Mouse (Mus musculus): ENCODE measurements around the gene Trappc6a. TPM values are rescaled to one million over a fixed set of nuclear protein-coding genes. Genes with fewer than 3 reads are reported as not detected.

The Trappc6a gene
- 100 to 1,000 TPM in 1 of 4 experiments, 10 to 100 TPM in 3; 77.7 to 107 (median 90.3) TPM for total RNA-seq (2022)

DNA sequence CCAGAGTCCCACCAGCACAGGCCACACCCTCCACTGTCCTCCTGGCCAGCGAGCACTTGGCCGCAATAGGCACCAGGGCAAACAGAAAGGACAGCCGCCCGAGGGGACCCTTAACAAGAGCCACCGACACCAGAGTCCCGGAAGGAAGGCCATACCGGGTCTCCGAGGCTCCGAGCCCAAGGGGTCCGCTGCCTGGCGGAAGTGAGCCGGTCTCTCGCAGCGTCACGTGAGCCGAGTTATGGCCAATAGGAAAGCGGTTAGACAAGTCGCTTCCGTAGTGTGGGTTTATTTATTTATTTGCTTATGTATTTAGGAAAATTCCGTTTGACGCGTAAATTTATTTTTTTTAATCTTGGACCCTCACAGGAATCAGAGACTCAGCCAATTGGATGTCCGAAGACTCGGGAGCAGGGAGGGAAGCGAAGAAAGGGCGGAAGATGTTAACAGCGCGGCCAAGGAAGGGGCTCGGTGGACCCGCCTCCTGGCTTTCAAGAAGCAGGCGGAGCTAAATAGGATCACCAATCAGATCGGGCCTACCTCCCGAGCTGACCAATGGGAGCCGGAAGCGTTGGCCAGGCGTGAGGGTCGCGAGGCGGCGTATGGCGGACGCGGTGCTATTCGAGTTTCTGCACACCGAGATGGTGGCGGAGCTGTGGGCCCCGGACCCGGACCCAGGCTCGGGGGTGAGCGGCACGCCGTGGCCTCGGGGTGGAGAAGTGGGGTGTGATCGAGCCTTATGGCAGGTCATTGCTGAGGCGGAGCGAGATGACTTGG, at the start of gene Trappc6a, which contains the start of gene Bloc1s3:
Gene Trappc6a, plus strand, starts transcription at position 246 of the 774 bp plus-strand sequence.
Gene Bloc1s3, minus strand, starts transcription at position 218 of the 774 bp plus-strand sequence.
- DNase-seq: peak; percentile 91

DNA sequence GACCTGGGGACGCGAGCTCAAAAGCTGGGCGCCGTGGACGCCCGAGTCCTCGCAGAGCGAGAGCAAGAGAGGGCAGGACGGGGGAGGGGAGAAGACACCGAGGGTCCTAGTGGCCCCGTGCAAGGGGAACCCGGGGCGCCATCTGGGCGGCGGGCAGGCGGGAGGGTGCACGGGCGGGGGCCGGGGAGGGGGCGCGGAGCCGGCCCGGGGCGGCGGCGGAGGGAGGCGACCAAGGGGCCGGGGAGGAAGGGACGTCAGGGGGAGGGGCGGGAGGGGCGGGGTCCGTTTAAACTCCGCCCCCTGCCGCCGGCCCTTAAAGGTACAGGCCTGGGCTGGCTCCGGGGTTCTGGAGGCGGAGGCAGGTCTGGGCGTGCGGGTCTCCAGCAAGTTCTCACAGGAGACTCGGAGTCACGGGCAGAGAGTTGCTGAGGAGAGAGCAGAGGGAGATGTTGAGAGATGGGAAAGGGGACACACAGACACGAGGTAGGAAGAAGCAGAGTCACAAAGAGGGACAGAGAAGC, 49.5 kb upstream of the Trappc6a start, which contains the start of gene Mark4:
Gene Mark4, minus strand, starts transcription at position 231 of the 521 bp plus-strand sequence.
- peak; percentile 72 for DNase-seq

DNA sequence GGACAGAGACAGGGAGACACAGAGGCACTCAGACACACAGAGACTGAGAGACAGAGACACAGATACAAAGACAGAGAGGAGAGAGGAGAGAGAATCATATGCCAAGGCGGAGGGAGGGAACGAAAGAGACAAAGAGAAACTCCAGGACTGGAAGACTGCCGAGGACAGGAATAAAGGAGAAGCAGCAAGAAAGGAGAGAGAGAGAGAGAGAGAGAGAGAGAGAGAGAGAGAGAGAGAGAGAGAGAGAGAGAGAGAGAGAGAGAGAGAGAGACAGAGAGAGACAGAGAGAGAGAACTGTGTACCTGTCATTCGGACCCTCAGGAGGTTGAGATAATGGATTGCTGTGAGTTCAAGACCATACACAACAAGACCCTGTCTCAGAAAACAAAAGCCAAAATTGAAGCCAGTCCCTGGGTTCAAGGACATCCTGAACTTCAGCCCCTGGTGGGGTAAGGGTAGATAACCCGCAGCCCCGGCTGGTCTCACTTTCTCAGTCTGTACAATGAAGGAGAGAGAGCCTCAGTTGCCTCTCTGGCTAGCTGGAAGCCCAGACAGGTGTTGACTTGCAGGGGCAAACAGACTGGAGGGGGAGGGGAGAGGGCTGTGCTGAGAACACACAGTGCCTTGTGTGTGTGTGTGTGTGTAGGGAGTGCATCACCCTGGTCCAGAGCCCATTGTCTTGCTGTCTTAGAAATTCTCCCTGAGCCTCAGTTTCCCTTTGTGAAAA, 48.9 kb upstream of the Trappc6a start:
- DNase-seq: no peak

DNA sequence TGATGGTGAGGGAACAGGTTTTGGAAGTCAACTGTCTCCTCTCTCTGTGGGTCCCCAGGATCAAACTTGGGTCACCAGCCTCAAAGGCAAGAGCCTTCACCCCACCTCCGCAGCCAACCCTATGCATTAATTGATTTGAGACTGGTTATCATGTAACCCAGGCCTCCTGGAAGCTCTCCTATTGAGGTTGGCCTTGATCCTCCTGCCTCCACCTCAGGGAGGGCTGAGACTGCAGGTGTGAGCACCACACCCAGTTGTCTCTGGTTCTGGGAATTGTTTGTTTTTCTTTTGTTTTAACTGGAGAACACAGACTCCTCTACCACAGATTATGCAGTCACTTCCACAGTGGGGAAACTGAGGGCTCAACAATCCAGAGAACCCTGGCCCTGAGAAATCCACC, 47.7 kb upstream of the Trappc6a start:
- no peak for DNase-seq

DNA sequence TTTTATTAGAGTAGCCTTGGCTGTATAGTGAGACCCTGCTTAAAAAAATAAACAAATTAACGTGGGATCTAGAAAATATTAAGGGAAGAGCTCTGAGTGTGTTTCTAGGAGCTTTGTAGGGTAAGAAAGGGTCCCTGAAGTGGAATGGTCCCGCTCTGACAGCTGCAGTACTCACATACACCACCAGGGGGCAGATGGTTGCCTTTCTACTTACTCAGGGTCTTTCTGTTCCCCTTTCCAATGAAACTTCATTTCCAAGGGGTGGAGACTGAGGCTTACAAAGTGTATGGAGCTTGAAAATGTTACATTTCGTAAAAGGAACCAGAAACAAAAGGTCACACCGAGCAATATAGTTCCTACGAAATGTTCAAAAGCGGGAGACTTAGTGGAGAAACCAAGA, 46.7 kb upstream of the Trappc6a start:
- DNase-seq: no peak

DNA sequence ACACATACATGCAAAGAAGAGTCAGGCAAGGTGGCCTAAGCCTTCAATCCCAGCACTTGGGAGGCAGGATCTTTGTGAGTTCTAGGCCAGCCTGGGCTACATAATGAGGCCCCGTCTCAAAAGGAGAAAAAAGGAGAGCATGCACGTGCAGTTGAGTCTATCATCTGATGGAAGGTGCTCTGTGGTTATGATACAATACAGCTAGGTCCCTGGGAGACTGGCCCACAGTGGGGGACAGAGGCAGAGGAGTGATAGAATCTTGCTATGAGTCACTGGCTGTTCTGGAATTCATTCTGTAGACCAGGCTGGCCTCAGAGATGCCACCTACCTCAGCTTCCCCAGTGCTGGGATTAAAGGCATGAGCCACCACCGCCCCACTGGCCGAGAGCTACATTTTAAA, 45.8 kb upstream of the Trappc6a start:
- DNase-seq: no peak

DNA sequence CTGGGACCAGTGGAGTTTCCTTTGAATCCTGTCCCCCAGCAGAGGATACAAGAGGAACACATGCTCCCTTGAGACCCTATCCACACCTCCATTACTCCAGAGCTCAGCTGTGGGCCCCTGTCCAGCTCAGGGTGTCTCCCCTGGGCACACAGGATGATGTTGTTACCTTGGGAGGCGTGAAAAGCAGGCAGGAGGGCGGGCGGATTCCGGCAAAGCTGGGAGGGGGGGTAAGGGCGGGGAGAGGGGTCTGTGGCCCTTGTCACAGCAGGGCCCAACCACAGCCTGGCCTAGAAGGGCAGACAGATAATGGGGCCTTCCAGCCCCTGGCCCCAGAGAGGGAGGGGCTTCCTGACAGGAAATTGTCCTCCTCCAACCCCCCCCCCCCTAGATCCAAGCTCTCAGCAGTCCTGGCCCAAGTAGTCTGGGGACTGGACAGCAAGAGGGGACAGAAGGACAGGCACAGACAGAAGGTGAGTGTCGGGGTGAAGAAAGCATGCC, 45.3 kb upstream of the Trappc6a start, which contains the start of gene Exoc3l2:
Gene Exoc3l2, plus strand, starts transcription at position 448 of the 498 bp plus-strand sequence.
- DNase-seq: no peak

DNA sequence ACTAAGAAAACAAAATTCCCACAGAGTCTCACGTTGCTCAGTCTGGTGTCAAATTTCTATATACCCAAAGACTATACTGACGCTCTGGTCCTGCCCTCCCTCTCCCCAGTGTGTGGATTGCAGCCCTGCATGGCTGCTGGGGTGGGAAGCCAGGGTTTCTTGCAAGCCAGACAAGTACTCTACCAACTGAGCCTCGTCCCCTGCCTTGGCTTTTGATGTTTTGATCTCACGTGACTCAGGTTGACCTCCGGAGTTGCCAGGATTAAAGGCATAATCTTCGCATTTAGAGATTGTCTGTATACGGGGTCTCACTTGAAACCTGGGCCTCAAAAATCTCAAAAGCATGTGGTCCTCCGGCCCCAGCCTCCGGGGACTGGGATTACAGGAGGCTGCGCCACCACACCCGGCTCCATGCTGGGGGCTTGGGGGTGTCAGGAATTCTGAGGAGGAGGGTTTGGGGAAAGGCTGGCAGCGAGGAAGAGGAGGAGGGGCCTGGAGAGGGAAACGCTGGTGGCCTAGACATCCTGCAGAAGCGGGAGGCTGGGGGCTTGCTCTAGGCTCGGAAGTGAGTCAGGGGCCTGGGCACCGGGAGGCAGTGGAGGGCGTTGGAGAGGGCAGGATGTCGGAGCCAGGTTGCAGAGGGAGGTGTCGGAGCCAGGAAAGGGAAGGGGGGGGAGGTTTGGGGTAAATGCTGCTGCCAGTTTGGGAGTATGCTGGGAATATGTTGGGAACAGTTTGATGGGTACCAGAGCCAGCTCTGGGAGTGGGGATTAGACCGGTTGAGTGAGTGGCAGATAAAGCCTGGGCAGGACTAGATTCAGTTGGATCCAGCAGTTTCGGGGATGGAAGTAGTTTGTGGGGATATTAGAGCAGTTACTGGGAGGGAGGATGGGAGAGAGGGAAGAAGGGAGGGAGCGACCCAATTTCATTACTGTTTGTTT, 43.6 kb upstream of the Trappc6a start:
- DNase-seq: no peak

DNA sequence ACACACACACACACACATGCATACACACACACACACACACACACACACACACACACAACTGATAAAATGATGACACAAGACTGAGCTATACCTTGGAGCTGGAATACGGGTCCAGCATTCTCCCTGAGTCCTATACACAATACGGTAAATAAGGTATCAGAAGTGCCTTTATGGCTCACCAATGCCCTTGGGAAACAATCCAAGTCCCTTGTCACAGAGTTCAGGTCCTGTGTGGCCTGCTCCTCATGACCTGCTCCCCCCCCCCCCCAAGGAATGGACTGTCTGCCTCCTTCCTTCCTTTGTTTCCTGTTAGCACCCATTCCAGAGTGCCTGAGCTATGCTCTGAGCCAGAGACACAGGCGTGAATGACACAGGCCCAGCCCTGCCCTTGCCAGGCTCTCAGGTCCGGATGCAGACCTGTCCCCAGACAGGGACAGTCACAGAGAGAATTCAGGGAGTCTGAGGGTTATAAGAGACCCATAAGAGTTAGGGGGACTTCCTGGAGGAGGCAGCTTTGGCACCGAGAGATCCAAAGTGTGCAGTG, 41.5 kb upstream of the Trappc6a start:
- DNase-seq: no peak

DNA sequence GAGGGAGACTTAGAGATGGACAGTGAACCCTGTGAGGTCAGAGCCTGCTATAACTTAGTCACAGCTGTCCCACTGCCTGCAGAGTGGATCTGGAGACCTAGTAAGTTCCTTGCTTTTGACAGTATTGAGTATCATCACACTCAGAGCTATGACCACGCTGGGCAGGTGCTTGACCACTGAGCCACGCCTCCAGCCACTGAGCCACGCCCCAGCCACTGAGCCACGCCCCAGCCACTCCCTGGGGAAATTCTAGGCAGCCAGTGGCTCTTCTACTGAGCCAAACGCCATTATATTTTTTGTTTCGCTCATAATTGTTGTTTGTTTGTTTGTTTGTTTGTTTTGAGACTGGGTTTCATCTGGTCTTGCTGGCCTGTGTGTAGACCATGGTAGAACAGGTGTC, 40.6 kb upstream of the Trappc6a start:
- no peak for DNase-seq

DNA sequence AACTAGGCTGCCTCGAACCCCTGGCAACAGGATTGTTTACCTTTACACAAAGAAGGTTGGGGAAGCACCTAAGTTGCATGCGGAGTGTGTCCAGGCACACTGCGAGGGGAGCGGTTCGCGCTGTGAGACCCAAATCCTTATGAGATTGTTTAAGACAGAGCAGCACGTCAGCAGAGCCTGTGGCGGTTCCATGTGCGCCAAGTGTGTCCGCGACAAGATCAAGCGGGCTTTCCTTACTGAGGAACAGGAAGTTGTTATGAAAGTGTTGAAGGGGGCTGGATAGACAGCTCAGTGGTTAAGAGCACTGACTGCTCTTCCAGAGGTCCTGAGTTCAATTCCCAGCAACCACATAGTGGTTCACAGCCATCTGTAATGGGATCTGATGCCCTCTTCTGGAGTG, 39.9 kb upstream of the Trappc6a start:
- DNase-seq: no peak

DNA sequence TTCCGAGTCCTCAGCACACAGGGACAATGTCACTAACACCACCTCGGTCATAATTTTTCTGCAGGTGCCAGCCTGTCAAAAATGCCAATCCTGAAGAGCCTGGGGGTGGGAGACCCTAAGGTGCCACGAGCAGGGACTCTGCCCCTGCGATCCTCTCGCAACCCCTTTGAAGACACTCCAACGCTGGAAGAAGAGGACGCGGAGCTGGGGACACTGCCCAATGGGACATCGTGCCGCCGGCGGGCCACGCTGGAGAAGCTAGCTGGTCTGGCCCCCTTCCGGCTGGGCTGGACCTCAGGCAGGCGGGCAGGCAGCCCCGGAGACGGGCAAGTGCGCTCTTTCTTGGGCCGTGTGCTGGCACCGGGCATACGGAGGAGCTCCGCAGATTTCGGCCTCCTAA, 38.8 kb upstream of the Trappc6a start:
- DNase-seq: no peak

DNA sequence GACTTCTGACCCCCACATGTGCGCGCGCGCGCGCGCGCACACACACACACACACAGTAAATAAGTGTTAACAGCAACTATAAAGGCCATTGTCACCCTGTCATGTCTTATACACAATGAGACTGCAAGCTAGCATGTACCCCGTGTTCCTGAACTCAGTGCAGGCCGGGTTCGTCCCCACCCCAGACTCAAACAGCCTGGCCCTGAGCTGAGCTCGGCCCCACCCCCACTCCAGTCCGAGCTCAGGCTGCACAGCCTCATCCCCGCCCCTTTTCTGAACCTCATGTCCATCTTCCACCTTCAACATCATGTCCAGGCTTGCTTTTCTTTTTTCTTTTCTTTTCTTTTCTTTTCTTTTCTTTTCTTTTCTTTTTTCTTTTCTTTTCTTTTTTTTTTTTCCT, 37.9 kb upstream of the Trappc6a start:
- DNase-seq: no peak

DNA sequence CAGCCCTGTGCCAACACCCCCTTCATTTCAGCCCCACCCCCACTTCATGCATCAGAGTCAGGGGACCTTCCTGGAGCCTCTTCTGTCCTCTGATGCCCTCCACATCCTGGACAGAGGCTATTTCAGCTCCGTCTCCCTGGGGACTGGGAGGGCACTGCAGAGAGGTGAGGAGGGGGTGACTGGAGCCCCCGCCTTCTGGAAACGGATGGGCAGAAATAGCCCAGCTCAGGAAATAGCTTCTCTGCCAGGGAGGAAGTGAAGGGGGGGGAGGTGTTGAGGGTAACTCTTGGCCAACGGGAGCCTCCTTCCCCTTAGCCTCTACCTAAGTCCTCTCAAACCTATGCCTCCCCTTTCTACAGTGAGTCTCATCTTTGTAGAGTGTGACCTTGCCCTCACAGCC, 35.8 kb upstream of the Trappc6a start:
- DNase-seq: peak; percentile 70

DNA sequence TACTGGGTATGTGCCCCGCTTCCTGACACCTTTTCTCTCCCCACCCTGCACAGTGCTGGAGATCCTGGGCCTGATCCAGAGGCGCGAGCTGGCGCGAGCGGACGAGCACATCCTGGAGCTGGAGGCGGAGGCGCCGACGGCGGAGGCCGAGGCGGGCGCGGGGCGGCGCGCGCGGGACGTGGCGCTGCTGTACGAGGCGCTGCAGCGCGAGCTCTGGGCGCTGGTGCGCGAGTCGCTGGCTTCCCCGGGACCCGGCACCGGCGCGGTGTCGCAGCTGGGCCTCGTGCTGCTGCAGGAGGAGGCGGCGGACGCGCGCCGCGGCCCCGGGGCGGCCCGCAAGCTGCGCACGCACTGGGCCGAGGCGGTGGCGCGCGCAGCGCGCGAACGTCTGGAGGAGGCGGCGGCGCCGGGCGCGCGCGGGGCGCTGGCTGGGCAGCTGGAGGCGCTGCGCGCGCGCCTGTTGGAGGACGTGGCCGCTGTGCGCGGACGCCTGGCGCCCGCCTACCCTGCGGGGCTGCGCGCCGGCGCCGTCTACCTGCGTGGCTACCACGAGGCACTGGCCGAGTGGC, 34.2 kb upstream of the Trappc6a start:
- DNase-seq: no peak

DNA sequence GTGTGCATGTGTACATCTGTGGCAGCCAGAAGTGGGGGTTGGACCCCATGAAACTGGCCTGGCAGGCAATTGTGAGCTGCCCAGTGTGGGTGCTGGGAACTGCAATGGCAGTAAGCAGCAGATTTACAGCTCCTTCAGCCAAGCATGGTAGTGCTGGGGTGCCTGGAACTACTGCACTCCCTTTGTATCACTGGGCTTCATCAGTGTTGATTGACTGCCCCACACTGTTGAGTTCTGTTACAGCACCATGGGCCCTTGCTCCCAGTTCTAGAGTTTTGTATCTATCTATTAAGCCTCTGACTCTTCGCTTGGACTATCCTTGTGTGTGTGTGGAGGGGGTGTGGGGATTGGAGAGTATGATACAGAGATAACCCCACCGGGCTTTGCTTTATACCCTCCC, 31.1 kb upstream of the Trappc6a start:
- no peak for DNase-seq

DNA sequence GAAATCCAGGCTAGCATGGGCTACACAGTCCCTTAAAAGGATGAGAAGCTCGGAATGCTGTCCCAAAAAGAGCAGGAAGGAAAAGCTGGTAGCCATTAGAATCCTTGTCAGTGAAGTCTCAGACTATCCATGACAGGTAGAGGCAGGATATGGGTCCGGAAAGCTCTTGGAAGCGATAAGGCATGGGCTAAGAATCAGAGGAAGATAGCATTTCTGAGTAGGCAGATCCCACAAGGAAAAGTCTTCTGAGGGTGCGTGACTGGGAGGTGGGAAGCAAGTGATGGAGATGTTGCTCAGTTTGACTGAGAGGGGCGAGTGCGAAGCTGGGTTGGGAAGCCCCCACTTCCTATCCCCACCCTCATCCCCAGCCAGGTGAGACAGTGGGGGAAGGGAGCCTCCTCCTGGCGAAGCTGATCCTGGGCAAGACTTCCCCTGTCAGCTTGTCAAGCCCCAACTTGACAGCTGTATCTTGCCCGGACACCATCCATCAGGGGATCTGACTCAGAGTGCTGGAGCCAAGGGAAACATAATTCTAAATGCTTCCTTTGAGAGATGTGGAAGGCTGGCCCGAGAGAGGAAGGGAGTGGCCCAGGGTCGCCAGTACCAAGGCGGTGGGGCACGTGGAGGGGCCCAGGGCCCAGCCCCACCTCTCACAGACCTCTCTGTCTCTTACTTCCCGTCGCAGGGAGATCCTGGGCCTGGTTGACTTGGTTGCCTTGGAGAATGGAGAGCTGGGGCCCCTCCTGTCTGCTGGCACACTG, 30.4 kb upstream of the Trappc6a start:
- no peak for DNase-seq

DNA sequence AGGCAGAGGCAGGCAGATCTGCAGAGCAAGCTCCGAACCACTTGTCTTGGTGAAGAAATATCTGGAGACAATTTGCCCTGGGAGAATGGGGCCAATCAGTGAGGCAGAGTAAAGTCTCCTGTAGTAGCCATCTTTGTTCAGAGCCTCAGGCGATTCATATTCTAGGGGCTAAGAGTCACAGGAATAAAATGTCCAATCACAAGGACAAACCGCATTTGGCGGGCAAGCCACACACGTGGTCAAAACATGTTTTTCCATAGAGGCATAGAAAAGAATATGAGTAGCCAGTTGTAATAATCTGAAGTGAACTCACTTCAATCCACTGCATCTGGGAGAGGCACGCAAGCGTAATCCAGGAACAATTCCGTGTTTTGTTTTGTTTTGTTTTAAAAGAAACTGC, 24.9 kb upstream of the Trappc6a start:
- no peak for DNase-seq

DNA sequence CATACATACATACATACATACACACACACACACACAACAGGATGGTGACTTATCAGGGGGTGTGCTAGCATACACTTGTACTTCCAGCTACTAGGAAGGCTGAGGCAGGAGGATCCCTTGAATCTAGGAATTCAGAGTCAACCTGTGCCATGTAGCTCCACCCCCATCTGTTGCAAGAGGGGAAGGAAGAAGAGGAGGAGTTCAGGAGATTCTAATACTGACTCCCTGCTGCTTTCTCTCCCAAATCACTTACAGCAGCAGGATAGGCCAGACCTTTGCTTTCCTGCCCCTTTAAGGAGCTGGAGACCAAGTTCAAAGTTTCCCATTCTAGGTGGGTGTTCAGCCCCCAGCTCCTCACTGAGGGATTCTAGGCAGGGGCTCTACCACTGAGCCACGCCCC, 22.7 kb upstream of the Trappc6a start:
- DNase-seq: no peak

DNA sequence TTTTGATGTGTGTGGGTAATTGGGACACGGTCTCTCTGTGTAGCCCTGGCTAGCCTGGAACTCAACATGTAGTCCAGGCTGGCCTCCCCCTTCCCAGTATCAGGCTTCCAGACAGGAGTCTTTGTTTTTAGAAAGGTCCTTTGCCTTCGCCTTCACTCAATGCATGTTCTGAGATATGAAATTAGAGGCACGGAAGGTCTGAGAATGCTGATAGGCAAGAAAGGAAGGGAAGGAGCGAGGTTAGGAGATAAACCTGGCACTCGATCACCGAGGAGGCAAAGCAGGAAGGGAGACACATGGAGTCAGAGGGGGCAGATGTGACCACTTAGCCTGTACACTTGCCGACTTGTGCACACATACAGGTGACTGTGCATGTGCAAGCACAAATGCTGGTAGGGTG, 21.6 kb upstream of the Trappc6a start:
- DNase-seq: no peak

DNA sequence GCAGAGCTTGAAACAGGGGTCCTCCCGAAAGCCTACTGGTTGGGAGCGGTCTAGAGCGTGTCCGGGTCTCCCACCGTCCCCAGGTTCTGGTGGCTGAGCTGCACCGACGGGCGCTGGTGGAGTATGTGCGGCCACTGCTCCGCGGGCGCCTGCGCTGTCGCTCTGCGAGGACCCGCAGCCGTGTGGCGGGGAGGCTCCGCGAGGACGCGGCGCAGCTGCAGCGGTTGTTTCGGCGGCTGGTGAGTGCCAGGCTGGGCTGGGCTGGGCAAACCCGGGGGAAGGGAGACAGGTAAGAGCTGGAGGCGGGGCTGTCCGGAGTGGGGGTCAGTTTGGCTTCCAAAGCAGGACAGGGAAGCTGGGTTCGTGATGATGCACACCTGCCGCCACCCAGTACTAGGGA, 18.7 kb upstream of the Trappc6a start:
- DNase-seq: no peak

All from adrenal gland, adult 8-10 months (tissue).